Mouse (Mus musculus) forebrain, embryonic 14.5 days (tissue): ENCODE results near the gene Olfr986. TPM values are rescaled to one million over a fixed set of nuclear protein-coding genes. Genes with fewer than 3 reads are reported as not detected.

Experiments used
- ATAC-seq: fragments of 200-750 bp; cut with Nextera tagmentation; 2 replicates; pipeline ENCODE4 v1.8.0; 2017; ENCODE audit warnings: mild to moderate bottlenecking, moderate library complexity
- DNase-seq: peaks from one replicate; pipeline ENCODE4 v3.0.0-alpha.2; 2015; ENCODE audit warnings: low spot score
- H3K27ac ChIP-seq: fragments of 300-500 bp; sonication (generic); 2 replicates; pipeline ENCODE4 v1.5.1; 2014; ENCODE audit warnings: low read depth, mild to moderate bottlenecking, control low read depth, low read length, moderate library complexity
- H3K27me3 ChIP-seq: fragments of 300-500 bp; sonication (generic); replicated peaks from 2 replicates; pipeline ENCODE4 v1.6.1; 2014; ENCODE audit warnings: low read length, control low read depth, mixed read lengths; ENCODE audit not compliant: control insufficient read depth, insufficient read depth
- H3K36me3 ChIP-seq: fragments of 300-500 bp; sonication (generic); 2 replicates; pipeline ENCODE4 v1.6.1; 2014; ENCODE audit warnings: low read length, control low read depth; ENCODE audit not compliant: control insufficient read depth, insufficient read depth
- H3K4me1 ChIP-seq: fragments of 300-500 bp; sonication (generic); 2 replicates; pipeline ENCODE4 v1.6.1; 2014; ENCODE audit warnings: antibody characterized with exemption, low read length, control low read depth; ENCODE audit not compliant: control insufficient read depth, insufficient read depth
- H3K4me2 ChIP-seq: fragments of 300-500 bp; sonication (generic); 2 replicates; pipeline ENCODE4 v1.6.1; 2014; ENCODE audit warnings: mild to moderate bottlenecking, control low read depth, low read length
- H3K4me3 ChIP-seq: fragments of 300-500 bp; sonication (generic); 2 replicates; pipeline ENCODE4 v1.5.1; 2014; ENCODE audit warnings: low read depth, low read length, control low read depth
- H3K9ac ChIP-seq: fragments of 300-500 bp; sonication (generic); 2 replicates; pipeline ENCODE4 v1.6.1; 2014; ENCODE audit warnings: mild to moderate bottlenecking, low read length, control low read depth, moderate library complexity
- H3K9me3 ChIP-seq: fragments of 300-500 bp; sonication (generic); replicated peaks from 2 replicates; pipeline ENCODE4 v1.6.1; 2016; ENCODE audit warnings: low read length, control low read depth, mixed read lengths; ENCODE audit not compliant: control insufficient read depth
- WGBS: fragments of 180-500 bp; shearing (Covaris S2); extraction: QIAGEN DNeasy Blood & Tissue Kit; methylation state at CpG from one replicate; pipeline ENCODE4 v1.1.7; 2014; 5-methylcytosine and 5-hydroxymethylcytosine counted together
- polyA plus RNA-seq: library from polyadenylated mRNA; unstranded; fragments of >200 nt; fragmentation: Nextera tagmentation; extraction: Ambion mirVana; gene quantifications from 2 replicates; pipeline ENCODE4 v1.2.1, GENCODE M21; 2014

Olfr986 gene
- polyA plus RNA-seq, 1 experiment from 2014 or later, result not detected

DNA sequence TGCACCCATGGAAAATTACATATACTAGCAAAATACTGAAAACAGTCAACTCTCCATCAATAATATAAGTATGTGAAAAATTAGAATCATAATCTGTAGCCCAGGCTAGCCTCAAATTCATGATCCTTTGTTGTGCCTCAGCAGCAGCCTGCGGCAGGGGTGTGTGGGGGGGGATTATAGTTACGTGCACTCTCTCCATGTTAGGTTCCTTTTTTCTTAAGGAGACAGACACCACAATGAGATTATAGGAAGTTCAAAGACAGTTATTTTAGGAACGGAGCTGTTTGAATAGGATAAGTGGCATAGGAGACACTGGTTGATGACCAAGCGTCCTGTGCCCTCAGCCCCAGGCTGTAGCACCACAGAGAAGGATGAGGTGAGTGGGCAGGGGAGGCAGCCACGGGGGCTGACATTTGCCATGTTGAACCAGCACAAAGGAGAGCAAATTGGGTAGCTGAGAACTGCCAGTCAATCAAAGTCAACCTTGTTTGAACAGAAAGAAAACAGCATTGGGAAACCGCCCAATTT lies 48.1 kb downstream of the Olfr986 start:
- H3K27ac ChIP-seq, result no peak overlapping the region
- H3K9ac ChIP-seq, result no peak overlapping the region
- DNase-seq (no peak), ATAC-seq (no peak)
- H3K4me1 ChIP-seq, result no peaks in the 10 kb centered on the region
- H3K4me2 ChIP-seq, result no peak overlapping the region
- H3K9me3 ChIP-seq, result no peaks in the 10 kb centered on the region
- H3K4me3 ChIP-seq, result no peak overlapping the region
- 42% methylated on average over 6 of the region's 6 CpGs for WGBS
- H3K27me3 ChIP-seq, result no peaks in the 10 kb centered on the region
- no peaks in the 10 kb centered on the region for H3K36me3 ChIP-seq

DNA sequence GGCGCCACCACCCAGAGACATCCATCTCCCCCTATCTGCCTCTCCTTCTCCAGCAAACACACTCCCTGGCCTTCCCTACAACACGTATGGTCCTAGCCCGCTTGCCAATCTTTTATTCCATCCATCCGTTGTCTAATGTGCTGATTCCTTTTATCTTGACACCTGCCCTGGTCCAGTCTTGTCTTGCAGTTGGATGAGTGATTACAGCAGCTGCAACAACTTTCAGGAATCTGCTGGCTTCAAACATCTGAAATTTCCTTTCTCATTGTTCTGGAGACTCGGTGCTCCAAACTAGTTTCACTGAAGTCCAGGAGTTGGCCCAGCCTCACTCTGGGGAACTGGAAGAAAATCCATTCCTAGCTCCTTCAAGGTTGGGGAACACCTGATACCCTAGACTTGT lies 48.8 kb downstream of the Olfr986 start:
- DNase-seq (no peak), ATAC-seq (no peak)
- WGBS, result 62% methylated on average over 5 of the region's 5 CpGs
- H3K4me3 ChIP-seq, result no peak overlapping the region
- H3K27ac ChIP-seq, result no peak overlapping the region
- no peak overlapping the region for H3K4me2 ChIP-seq
- no peaks in the 10 kb centered on the region for H3K4me1 ChIP-seq
- no peaks in the 10 kb centered on the region for H3K9me3 ChIP-seq
- H3K27me3 ChIP-seq, result no peaks in the 10 kb centered on the region
- H3K9ac ChIP-seq, result no peak overlapping the region
- no peaks in the 10 kb centered on the region for H3K36me3 ChIP-seq

DNA sequence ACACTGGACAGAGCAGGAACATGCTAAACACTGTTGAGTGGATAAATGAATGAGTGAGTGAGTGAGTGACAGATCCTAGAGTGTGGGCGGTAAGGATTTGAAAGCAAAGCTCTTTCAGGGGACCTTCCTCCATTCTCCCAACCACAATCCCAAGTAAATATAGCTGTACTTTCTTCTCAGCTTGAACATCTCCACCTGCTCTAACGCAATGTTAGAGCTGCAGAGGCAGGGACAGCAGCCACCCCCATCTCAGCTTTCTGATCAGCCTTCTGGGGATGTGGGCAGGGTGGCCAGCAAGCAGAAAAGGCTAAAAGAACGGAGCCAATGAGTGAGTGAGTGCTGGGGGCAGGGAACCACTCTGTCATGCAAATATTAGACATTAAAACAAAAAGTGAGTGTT lies 50.3 kb downstream of the Olfr986 start:
- no peaks in the 10 kb centered on the region for H3K36me3 ChIP-seq
- no peaks in the 10 kb centered on the region for H3K27me3 ChIP-seq
- ATAC-seq (no peak), DNase-seq (no peak)
- 86% methylated on average over 3 of the region's 3 CpGs for WGBS
- no peak overlapping the region for H3K27ac ChIP-seq
- no peaks in the 10 kb centered on the region for H3K4me1 ChIP-seq
- no peak overlapping the region for H3K4me3 ChIP-seq
- no peaks in the 10 kb centered on the region for H3K9me3 ChIP-seq
- no peak overlapping the region for H3K4me2 ChIP-seq
- H3K9ac ChIP-seq, result no peak overlapping the region

DNA sequence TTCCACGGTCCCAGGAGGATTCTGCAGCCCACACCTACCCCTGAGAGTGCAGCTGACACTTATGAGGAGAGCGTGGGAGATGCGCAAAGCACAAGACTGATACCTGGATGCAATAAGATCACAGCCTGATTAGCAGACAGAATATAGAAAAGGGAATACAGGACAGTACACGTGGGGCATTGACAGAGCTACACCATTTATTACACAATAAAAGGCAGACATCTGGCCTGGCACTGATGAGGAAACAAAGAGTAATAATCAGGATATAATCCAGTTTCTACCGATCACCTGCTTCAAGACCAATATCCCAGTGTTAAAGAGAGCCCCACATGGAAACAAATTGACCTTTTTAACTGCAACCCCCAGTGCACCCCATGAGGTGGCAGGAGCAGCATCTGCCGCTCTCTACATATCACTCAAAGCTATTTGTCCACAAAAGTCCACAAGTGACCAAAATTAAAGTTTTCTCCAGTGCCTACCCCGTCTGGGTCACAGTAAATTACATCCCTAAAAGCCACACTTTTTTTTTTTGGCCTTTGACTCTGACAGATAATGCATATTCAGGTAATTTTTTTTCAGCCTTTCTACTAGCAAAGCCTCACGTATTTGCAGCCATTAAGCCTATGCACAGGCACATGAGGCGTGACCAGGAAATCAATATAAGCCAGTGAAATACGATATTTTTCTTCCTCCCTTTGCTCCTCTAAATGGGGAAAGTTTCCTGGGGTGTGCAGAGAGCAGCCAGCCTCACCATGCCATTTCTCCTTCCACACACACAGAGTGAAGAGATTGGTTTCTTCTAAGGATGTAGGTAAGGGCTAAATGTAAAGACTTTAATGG lies 53.7 kb downstream of the Olfr986 start:
- 77% methylated on average over 10 of the region's 10 CpGs for WGBS
- no peak overlapping the region for H3K4me3 ChIP-seq
- no peaks in the 10 kb centered on the region for H3K36me3 ChIP-seq
- DNase-seq (no peak), ATAC-seq (no peak)
- no peaks in the 10 kb centered on the region for H3K9me3 ChIP-seq
- H3K9ac ChIP-seq, result no peak overlapping the region
- H3K27me3 ChIP-seq, result no peaks in the 10 kb centered on the region
- H3K4me2 ChIP-seq, result no peak overlapping the region
- H3K27ac ChIP-seq, result no peak overlapping the region
- no peaks in the 10 kb centered on the region for H3K4me1 ChIP-seq

DNA sequence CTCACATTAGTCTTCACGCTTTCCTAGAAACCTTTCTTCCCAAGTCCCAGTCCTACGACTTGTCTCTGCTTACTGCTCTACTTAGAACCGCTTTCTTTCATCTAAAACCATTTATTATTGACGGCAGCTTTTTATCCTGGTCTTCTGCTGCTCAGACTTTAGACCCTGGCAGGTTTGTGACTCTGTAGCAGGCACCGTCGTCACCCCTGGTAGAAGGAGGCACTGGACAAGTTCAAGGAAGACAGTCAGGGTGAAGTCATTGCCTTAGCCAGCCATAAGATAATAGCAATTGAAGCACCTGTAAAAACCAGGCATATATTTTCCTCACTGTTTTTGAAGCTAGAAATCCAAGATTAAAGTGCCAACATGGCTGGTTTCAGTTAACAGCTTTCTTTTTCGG lies 54.5 kb downstream of the Olfr986 start:
- no peak overlapping the region for H3K9ac ChIP-seq
- H3K36me3 ChIP-seq, result no peaks in the 10 kb centered on the region
- no peak overlapping the region for H3K4me3 ChIP-seq
- no peak overlapping the region for H3K4me2 ChIP-seq
- H3K4me1 ChIP-seq, result no peaks in the 10 kb centered on the region
- H3K27me3 ChIP-seq, result no peaks in the 10 kb centered on the region
- WGBS, result 90% methylated on average over 7 of the region's 7 CpGs
- H3K9me3 ChIP-seq, result no peaks in the 10 kb centered on the region
- no peak overlapping the region for H3K27ac ChIP-seq
- DNase-seq (no peak), ATAC-seq (no peak)

Other genes starting within 250 kb of the Olfr986 start
- gene Olfr974, start 243.4 kb upstream of the Olfr986 start, polyA plus RNA-seq, result not detected in 2 replicates
- gene Olfr975, start 228.9 kb upstream of the Olfr986 start, polyA plus RNA-seq, result not detected in 2 replicates
- not detected in 2 replicates for gene Olfr976, start 219.8 kb upstream of the Olfr986 start, polyA plus RNA-seq
- not detected in 2 replicates for gene Olfr978, start 188.8 kb upstream of the Olfr986 start, polyA plus RNA-seq
- gene Olfr979, start 177.5 kb upstream of the Olfr986 start, polyA plus RNA-seq, result not detected in 2 replicates
- gene Olfr980, start 171.3 kb upstream of the Olfr986 start, polyA plus RNA-seq, result not detected in 2 replicates
- not detected in 2 replicates for gene Olfr981, start 159.5 kb upstream of the Olfr986 start, polyA plus RNA-seq
- gene Olfr982, start 107.1 kb upstream of the Olfr986 start, polyA plus RNA-seq, result not detected in 2 replicates
- not detected in 2 replicates for gene Olfr983, start 87.3 kb upstream of the Olfr986 start, polyA plus RNA-seq
- gene Olfr984, start 66.7 kb upstream of the Olfr986 start, polyA plus RNA-seq, result not detected in 2 replicates
- not detected in 2 replicates for gene Olfr985, start 50.7 kb upstream of the Olfr986 start, polyA plus RNA-seq
- not detected in 2 replicates for gene Tmem225, start 32.8 kb upstream of the Olfr986 start, polyA plus RNA-seq
- 8.5 and 12.0 TPM in 2 replicates for gene Zfp202, start 11.4 kb downstream of the Olfr986 start, polyA plus RNA-seq
- 88.6 and 107 TPM in 2 replicates for gene Scn3b, start 88.3 kb downstream of the Olfr986 start, polyA plus RNA-seq